Mouse (Mus musculus): ENCODE data around the gene Zfp955a.
"Not testable (repeated sequence)": the region's sequence is repeated elsewhere in the genome, so short reads cannot be mapped to it uniquely, and the experiment has no call there.

Zfp955a gene

DNA sequence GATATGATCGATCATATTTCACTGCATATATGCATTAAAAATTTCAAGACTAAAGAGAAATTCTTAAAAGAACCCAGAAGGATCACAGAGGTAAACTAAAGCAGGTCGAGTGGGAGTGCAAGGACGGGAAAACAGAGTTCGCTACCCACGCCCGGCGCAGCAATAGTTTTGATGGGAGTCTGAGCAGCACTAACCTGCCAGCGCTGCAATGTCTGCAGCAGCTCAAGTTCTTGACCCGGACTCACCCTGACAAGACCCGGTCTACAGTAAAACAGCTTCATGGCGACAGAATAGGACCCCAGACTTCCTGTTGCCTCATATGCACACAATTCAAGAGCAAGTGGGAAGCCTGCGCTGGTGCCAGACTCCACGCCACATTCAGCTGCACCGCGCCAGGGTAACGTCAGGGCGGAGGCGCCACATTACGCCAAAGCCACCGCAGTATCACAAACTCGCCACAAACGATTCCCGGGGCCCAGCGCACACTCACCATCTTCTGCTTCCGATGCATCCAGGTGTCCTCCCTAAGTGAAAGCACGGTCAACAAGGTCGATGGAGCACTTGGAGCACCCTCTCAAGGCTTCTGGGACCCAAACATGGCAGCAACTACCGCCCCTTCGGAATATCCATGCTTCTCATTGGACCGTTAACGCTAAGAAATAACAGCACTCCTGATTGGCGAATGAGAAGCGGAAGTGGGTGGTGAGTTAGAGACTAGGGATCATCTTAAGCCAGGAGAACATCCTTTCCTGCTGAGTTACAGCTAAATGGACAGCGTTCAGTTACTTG, at the start of gene Zfp955a:
Gene Zfp955a, minus strand, starts transcription at position 616 of the 789 bp plus-strand sequence.
- DNase-seq (ENCODE audit: extremely low spot score, low spot score) = not testable (repeated sequence)

DNA sequence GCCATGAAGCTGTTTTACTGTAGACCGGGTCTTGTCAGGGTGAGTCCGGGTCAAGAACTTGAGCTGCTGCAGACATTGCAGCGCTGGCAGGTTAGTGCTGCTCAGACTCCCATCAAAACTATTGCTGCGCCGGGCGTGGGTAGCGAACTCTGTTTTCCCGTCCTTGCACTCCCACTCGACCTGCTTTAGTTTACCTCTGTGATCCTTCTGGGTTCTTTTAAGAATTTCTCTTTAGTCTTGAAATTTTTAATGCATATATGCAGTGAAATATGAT, 34.9 kb upstream of the Zfp955a start:
- DNase-seq (ENCODE audit: extremely low spot score, low spot score) = not testable (repeated sequence)

DNA sequence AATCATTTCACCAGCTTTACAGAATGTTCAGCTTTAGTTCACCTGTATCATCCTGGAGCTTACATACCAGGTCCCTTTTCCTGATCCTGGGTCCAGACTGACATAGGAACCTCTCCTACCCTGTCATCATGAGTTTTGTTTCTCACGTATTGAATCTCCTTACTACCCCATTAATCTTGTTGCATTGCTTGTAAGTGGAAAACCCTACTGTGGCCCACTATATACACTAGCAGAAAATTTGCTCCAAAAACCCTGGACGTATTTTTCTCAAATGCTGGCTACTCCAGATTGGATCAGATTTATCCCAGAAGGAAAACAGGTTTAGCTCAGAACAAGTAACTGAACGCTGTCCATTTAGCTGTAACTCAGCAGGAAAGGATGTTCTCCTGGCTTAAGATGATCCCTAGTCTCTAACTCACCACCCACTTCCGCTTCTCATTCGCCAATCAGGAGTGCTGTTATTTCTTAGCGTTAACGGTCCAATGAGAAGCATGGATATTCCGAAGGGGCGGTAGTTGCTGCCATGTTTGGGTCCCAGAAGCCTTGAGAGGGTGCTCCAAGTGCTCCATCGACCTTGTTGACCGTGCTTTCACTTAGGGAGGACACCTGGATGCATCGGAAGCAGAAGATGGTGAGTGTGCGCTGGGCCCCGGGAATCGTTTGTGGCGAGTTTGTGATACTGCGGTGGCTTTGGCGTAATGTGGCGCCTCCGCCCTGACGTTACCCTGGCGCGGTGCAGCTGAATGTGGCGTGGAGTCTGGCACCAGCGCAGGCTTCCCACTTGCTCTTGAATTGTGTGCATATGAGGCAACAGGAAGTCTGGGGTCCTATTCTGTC, 34.3 kb upstream of the Zfp955a start, which contains the start of gene Zfp955b:
Gene Zfp955b, plus strand, starts transcription at position 506 of the 837 bp plus-strand sequence.
- not testable (repeated sequence) for DNase-seq (ENCODE audit: extremely low spot score, low spot score)

DNA sequence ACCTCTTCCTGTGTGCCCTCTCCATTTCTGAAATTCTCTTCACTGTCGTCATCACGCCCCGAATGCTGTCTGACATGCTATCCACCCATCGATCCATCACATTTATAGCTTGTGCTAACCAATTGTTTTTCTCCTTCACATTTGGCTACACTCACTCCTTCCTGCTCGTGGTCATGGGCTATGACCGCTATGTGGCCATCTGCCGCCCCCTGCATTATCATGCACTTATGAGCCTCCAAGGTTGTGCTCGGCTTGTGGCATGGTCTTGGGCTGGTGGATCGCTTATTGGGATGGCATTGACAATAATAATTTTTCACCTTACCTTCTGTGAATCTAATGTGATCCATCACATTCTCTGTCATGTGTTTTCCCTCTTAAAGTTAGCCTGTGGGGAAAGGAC, 14.0 kb upstream of the Zfp955a start:
- DNase-seq (ENCODE audit: extremely low spot score, low spot score) = no peak

DNA sequence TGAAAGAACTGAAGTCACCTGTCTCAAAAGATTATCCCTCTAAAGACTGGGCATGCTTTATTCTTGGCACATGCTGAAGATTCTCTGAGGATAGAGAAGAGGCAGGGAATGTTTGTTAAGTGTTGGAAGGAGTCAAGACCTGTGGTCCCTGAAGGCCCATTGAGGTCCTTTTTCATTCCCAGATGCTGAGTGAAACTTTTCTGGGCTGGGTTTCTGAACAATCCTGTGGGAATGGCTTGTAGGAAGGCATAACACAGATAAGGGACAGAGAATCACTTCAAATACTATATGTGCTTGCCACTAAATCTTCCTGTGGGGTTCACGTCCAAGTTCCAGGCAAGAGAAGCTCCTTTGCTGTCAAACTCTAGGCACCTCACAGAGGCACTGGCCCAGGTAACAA, 9.4 kb upstream of the Zfp955a start, which contains the start of gene Olfr63:
Gene Olfr63, plus strand, starts transcription at position 301 of the 400 bp plus-strand sequence.
- no peak for DNase-seq (ENCODE audit: extremely low spot score, low spot score)

DNA sequence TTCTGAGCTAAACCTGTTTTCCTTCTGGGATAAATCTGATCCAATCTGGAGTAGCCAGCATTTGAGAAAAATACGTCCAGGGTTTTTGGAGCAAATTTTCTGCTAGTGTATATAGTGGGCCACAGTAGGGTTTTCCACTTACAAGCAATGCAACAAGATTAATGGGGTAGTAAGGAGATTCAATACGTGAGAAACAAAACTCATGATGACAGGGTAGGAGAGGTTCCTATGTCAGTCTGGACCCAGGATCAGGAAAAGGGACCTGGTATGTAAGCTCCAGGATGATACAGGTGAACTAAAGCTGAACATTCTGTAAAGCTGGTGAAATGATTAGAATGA, 343 bp upstream of the Zfp955a start:
- DNase-seq (ENCODE audit: extremely low spot score, low spot score) = not testable (repeated sequence)

DNA sequence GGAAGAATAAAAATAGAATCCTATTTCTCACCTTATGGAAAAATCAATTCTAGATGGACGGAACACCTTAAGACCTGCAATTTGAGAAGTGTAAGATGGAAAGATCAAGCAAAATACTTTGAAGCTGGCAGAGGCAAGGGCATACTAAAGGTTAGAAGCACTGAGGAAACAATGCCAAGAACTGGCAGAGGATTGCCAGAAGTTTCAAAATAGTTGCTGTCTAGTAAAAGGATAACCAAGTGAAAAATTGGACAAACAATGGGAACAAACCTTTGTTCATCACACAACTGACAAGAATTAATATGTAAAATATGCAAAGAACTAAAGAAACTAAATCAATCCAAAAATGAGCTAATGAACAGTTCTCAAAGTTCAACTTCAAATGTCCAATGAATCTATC, 18.3 kb downstream of the Zfp955a start:
- DNase-seq (ENCODE audit: extremely low spot score, low spot score) = not testable (repeated sequence)

DNA sequence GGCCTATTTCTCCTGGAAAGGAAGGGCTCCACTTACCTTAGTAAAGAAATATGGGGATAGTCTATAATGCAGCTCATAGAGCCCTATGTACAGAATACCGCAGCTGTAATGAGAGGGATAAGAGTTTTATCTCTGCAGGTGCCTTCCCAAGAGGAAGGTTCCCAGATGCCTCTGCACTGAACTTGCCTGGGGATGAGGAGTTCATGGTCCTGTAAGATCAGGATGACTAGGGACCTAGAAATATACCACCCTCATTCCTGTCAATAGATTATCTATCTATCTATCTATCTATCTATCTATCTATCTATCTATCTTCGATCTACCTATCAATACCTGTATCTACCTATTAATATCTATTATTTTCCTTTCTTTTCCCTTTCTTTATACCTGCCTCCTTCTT, 33.4 kb downstream of the Zfp955a start, which contains the start of gene Olfr1564:
Gene Olfr1564, minus strand, starts transcription at position 101 of the 400 bp plus-strand sequence.
- DNase-seq (ENCODE audit: extremely low spot score, low spot score) = no peak

DNA sequence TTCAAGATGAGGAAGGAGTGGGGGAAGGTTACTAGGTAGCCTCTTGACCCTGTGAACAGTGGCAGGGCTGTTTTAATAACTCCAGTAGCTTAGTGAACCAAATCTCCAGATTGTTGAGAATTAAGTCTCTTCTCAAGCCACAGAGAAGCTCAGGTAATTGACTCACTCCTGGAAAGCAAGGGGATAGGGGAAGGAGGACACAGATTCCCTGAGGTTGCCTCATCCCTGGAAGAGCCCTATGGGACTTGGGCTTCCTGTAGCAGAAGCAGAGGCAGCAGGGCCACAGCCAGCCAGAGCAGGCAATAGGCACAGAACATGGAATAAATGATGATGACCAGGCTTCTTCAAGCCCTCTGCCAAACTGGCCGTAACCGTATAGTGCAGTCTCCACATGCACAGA, 63.9 kb downstream of the Zfp955a start, which contains the start of gene Olfr239:
Gene Olfr239, plus strand, starts transcription at position 301 of the 400 bp plus-strand sequence.
- not testable (repeated sequence) for DNase-seq (ENCODE audit: extremely low spot score, low spot score)
